Mouse (Mus musculus) spleen, postnatal 14 days (tissue): ENCODE results near the gene Glo1.

Source experiments
- DNase-seq, 2 experiments: peaks; one replicate each; pipeline ENCODE4 v3.0.0; 2021 to 2022; ENCODE audit warnings: low spot score in 2 of 2

Glo1 gene

GRCm38 (mm10) chr17:30576946-30577345 is 49.7 kb downstream of the Glo1 start:
- DNase-seq, result no peak

DNA sequence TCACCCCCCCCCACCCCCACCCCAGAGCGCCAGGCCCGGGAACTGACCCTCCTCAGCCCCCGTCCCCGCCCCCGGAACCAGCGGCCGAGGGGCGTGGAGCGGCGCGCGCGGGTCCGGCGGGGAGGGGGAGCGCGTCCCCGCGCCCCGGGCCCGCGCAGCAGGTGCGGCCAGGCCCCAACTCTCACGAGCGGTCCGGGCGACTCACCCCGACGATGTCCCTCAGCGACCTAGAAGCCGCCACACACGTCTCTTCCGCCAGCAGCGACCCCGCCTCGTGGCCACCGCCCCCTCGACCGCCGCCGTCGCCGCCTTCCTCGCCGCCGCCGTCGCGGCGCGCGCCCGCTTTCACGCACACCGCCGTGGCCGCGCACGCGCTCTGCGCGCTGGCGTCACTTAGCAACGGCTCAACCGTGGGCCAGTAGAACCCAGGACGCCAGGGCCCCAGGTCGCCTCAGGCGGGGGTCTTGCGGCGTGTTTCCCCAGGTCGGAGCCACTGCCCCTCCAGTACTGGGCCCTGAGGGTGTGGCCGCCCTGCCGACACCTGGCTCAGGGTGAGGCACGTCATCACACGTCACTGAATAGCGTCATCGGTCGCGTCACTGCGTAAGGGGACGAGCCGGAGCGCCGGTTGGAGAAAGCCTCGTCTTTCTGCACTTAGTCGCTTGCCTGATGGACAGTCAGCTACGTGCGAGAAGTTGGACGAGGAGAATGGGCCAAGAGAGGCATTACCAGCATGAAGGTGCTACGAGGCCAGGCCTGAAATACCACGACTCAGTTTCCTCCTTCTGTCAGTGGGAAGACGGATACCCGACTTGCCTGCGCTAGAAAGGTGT is 50.5 kb downstream of the Glo1 start, which contains the start of gene Btbd9:
Gene Btbd9, minus strand, starts transcription at position 548 of the 833 bp plus-strand sequence.
- DNase-seq, result peak; percentile 85 to 92

DNA sequence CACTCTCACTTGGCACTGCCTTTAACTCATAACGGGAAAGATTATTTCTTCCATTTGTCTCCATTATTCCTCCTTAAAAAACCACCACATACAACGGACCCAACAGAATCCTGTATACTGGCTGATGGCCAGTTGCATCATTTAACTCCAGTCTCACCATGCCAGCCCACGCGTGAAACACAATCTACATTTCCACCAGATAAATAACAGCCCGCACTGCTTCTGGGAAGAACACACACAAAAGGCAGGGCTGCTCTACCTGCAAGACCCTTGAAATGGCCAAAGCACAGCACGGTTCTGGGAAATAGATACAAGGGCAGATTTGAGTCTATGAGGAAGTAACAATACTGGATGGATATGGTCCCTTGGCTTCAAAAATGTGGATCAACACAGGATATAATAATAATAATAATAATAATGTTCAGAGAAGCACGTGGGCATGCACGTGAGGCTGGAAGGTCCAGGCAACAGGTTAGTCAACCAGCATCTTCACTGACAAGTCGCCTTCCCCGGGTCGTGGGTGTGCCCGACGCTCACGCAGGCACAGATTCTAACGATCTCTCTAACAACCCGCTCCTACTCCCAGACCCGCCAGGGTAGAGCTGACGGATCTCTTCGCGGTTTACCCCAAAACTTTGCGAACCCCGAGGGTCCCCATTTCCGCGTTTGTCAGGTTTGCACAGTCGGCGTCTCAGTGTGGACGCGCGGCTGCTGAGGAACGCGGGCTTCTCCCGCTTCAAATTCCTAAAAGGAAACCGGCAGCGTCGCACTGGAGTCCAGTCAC is 51.4 kb downstream of the Glo1 start:
- DNase-seq, result no peak

GRCm38 (mm10) chr17:30574783-30575075 is 51.9 kb downstream of the Glo1 start:
- no peak for DNase-seq

GRCm38 (mm10) chr17:30573990-30574782 is 52.5 kb downstream of the Glo1 start:
- DNase-seq, result no peak

GRCm38 (mm10) chr17:30570971-30571370 is 55.7 kb downstream of the Glo1 start:
- DNase-seq, result no peak

DNA sequence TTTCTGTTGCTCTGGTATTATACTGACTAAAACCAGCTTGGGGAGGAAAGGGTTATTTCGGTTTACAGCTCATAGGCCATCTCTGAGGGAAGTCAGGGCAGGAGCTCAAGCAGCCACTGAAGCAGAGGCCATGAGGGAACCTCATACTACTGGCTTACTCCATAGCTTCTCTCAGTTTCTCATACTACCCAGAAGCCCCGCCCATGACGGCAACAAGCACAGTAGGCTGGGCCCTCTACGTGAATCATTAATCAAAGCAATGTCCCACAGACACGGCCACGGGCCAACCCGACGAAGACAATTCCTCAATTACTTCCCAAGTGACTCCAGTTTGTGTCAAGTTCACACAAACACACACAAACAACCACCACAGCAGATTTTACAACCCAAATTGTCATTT is 56.5 kb downstream of the Glo1 start:
- no peak for DNase-seq

DNA sequence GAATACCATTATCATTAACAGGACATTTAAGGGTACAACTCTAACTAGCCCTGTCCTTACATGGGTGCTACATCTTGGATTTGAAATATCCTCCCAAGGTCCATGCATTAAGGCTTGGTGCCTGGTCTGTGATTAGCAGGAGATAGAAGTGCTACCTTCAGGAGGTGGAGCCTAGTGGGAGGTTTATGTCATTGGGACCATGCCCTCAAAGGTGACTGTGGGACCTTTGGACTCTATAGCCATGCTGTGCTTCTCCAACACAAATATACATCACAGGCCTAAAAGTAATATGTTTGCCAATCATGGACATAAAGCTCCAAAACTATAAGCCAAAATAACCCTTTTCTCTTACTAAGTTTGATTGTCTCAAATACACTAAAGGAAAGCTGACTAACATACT is 58.2 kb downstream of the Glo1 start:
- no peak for DNase-seq

DNA sequence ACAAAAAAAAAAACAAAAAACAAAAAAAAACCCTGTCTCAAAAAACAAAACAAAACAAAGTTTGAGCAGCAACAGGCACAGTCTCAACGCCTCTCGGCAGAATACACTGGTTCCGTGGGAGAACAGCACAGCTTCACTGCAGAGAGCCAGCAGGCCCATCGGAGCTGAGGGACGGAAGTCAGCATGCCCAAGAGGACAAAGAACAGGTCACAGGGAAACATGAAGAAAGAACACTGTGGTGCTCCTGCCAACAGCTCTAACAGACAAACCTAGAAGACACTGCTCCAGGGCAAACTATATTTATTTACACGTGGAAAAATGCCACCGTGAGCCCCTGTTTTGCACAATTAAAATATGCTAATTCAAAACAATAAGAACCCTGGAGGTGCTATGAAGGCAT is 61.7 kb downstream of the Glo1 start:
- no peak for DNase-seq

DNA sequence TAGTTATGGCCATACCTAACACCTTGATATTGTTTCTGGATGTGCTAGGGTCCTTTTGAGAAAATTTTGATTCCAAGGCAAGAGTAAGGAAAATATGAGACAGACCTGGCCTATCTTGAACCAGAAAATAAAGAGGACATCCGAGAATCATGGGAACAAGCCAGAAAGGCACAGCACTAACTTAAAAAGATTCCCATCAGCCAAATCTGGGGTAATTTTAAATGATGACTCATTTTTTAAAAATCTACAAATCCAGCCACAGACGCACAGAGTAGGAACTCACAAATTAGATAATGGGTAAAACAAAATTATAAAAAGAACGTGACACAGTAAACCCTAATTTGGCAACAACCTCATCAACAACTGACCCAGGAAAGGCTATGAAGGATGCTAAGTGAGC is 62.3 kb downstream of the Glo1 start:
- no peak for DNase-seq

DNA sequence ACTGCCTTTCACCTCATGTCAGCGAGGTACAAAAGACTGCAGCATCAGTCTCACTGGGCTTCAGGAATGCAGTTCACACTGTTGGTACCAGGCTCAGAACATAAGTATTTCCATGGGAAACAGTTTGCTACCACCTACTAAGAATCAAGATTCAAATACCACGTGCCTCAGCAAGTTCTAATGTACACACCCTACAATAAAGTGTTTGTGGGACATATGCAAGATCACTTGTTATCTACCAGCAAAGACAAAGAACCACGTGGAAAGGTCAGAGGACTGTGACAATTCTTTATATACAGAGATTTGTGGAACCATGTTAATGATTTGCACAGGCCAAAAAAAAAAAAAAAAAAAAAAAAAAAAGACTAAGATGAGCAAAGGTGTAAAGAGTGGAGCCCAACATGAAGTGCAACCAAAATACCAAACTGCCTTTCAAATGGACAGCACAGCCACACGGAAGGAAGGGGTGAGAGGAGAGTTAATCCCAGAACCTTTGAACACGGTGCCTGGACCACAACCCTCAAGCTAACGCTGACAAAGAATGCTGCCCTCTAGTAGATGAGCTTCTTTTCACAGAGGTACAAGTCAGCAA is 63.1 kb downstream of the Glo1 start:
- no peak for DNase-seq

DNA sequence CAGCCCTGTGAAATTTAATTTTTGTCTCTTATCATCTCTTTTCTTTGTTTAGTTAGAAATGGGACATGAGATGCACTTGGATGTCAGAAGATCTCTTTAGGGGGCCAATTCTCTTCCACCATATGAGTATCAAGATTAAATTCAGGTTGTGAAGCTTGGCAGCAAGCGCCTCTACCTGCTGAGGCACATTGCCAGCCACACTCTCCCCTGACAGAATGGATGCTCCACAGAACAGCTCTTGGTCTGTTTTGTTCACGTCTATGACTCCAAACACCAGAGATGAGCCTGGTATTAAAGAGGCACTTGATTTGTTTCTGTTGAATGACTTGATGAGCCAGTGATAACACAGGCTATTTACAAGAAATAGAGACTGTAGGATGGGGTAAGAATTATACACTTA is 63.9 kb downstream of the Glo1 start:
- DNase-seq, result no peak

DNA sequence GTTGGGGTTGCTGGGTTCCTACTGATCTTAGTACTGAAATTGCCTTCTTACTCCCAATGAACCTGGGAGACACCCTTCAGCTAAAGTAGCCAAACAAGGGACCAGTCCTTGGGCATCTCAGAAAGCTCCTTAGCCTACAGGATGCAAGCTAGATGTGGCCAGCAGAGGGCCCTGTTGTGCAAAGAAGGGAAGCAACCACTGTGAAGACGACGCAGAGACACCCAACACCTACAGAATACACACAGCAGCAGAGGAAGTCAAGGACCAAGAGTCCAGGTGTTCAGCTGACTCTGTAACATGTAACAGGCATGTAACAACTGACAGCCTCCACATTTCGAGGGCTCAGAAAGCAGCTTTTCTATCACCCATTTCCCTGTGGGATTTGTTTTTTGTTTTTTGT is 67.1 kb downstream of the Glo1 start:
- DNase-seq, result peak; percentile 68 to 78

DNA sequence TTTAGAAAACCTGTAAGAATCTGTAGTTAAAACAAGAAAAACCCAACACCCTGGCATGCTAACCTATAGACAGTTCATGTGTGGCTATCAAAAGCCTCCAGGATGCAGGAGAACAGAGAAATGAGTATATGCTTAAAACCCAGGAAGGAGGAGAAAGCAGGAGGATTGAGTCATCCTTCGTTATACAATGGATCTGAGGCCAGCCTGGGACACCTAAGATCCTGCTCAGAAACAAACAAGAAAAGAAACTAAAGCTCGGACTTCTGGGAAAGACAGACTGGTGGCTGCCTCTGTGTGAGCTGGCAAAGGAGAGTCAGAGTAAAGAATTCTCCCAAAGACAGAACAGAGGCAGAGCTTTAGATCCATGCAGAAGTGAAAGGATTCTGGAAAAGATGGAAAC is 68.0 kb downstream of the Glo1 start:
- no peak for DNase-seq

GRCm38 (mm10) chr17:30556512-30556911 is 70.2 kb downstream of the Glo1 start:
- no peak for DNase-seq

GRCm38 (mm10) chr17:30553027-30553937 is 73.4 kb downstream of the Glo1 start:
- DNase-seq, result no peak

DNA sequence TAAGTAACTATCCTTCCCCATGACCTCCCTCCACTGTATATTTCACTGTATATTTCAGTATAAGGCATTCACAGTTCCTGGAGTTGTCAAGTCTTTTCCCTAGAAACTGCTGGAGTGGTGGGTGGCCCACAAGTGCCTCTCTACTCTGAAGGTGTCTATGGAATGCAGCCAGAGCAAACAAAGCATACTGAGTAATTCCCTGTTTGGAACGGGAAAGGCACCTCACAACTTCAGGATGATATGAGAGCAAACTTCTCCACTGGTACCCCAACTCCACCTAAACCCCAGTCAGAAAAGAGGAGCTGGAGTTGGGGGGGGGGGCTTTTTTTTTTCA is 75.9 kb downstream of the Glo1 start:
- no peak for DNase-seq

GRCm38 (mm10) chr17:30549899-30550773 is 76.5 kb downstream of the Glo1 start:
- no peak for DNase-seq

DNA sequence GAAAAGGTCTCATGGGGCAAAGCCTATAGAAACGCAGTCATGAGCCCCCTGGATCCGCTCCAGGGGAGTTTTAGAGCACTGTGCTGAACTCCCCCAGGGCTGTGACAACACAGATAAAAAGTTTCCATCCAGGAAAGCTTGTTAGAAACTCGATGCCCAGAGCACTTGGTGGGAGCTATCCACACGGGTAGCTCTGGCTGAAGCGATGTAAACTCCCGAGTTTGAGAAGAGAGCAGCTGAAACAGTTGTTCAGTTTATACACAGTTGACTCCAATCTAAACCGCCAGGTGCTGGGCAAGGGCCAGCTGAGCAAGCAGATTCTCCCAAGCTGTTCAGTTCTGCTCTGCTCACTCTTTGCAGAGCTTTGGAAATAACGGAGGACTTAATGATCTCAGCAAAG is 87.6 kb downstream of the Glo1 start:
- DNase-seq, result no peak

DNA sequence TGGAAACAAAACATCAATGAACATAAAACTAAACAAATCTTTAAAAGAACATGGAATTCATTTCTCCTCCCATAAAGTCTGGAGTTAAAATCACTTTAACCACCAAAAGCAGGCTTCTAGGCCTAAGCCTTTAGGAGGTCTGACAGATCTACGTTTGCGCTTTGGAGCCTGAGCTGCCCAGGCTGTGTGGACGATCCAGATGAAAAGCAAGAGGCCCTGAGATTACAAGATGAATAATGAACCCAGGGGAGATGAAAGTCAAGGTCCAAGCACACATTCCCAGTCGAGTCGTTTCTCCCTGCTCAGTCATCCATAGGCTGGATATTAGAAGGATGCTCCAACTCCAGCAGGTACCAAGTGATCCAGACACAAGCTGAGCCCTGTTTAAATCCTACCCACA is 90.0 kb downstream of the Glo1 start:
- DNase-seq, result no peak
